Mouse (Mus musculus): ENCODE results near the gene Amy2a2.
"Not testable (repeated sequence)": the region's sequence is repeated elsewhere in the genome, so short reads cannot be mapped to it uniquely, and the experiment has no call there.

Amy2a2 gene

DNA sequence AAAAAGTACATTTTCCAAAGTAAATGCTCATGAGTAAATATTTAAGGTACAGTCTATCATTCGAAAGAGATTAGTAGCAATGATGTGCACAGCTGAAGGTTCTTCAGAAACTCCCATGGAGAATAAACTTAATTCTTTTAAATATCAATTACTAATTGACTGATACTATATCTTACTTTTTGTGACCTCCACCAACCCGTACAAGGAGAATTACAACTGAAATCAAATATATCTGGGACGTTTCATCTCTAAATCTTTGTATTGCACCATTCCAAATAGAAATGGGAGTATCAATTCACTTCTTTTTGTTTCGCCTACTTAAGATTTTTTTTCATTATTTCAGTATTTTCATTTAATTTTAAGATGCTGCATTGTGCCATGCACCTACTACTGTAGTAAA, at the start of gene Amy2a2:
Gene Amy2a2 (minus strand): TSS at position 101 of the 400 bp plus-strand sequence.
- not testable (repeated sequence) for DNase-seq (ENCODE audit: low read depth)

DNA sequence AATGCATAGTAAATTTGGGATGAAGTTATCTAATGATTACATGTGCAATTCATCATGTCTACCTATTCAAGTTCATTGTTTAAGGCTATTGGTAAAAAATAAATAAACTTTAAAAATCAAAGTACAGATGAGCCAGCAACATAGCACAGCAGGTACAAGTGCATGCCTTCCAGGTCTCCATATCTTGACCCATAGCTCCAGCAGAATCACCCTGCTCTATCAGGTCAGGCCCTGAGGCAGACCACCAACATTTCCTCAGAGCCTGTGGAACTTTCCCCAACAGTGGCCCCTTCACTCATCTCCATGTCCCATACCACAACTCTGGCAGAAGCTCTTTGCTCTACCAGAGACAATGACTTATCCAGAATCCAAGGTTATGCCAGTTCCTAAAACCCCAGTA, 11.0 kb downstream of the Amy2a2 start:
- DNase-seq (ENCODE audit: low read depth): not testable (repeated sequence)

DNA sequence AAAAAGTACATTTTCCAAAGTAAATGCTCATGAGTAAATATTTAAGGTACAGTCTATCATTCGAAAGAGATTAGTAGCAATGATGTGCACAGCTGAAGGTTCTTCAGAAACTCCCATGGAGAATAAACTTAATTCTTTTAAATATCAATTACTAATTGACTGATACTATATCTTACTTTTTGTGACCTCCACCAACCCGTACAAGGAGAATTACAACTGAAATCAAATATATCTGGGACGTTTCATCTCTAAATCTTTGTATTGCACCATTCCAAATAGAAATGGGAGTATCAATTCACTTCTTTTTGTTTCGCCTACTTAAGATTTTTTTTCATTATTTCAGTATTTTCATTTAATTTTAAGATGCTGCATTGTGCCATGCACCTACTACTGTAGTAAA, 32.5 kb downstream of the Amy2a2 start, which contains the start of gene Amy2a3:
Gene Amy2a3 (minus strand): TSS at position 101 of the 400 bp plus-strand sequence.
- not testable (repeated sequence) for DNase-seq (ENCODE audit: low read depth)

DNA sequence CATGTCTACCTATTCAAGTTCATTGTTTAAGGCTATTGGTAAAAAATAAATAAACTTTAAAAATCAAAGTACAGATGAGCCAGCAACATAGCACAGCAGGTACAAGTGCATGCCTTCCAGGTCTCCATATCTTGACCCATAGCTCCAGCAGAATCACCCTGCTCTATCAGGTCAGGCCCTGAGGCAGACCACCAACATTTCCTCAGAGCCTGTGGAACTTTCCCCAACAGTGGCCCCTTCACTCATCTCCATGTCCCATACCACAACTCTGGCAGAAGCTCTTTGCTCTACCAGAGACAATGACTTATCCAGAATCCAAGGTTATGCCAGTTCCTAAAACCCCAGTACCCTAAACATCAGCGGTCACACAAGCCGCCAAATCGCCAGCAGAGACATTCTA, 43.5 kb downstream of the Amy2a2 start:
- DNase-seq (ENCODE audit: low read depth): not testable (repeated sequence)

Data from c-Kit-positive CD71-positive TER-119-negative erythroid progenitor cells, embryonic 14.5 days (primary cell).